Mouse (Mus musculus): ENCODE measurements around the gene Tesmin.

DNA sequence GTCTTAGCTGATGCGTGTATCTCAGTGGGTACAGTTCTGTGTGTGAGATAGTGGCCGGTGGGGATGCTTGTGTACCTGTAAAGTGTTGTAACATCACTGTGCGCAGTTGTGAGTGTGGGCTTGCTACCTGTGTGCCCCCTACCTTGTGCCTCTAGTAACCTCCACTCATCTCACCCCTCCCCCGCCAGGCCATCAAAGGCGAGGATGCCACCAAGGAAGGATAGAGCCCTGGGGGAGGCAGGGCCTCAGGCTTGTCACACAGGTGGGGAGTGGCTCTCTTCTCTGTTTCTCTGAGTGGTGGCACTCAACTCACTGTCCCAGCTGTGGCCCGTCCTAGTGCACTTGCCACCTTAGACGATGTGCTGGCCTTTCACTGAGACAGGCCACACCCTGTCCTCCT, 42.4 kb downstream of the Tesmin start:
- TF ChIP-seq MAZ (IDR thresholded peaks at IDR 0.05; ENCODE audit: low read depth, low read length) (no peak), CTCF (conservative IDR thresholded peaks at IDR 0.05 in 1 of 2, IDR thresholded peaks at IDR 0.05 in 1 of 2; ENCODE audit: low read depth in 2 of 2, low read length in 2 of 2) (no peak), USF1 (IDR thresholded peaks at IDR 0.05; ENCODE audit: low read depth, low read length) (no peak)
